Mouse (Mus musculus): ENCODE results near the gene Tfb1m. TPM values are rescaled to one million over a fixed set of nuclear protein-coding genes. Genes with fewer than 3 reads are reported as not detected.

The Tfb1m gene
- total RNA-seq, 2 experiments from 2014 or later = 7.3 to 8.3 TPM

- intact Hi-C loops (cut with DNase I) = no loop called here
- no peak for DNase-seq
These were observed 41.2 kb downstream of the Tfb1m start for GRCm38 (mm10) chr17:3516406-3516805.

DNA sequence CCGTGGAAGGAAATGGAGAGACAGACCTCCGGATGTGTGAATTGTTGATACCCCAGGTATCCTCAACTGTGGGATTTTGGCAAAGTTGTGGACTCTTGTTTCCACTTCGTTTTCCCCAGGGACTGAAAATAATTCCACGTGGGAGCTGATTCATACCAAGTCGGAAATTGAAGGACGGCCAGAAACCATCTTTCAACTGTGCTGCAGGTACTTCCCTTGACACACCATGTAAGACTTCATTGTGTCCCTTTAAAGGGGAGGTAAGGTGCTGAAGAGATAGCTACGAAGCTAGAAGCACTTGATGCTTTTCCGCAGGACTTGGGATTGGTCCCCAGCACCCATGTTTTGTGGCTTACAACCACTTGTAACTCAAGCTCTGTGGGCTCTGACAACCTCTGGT lies 41.7 kb downstream of the Tfb1m start:
- DNase-seq = no peak
- intact Hi-C loops (cut with DNase I) = no loop called here

DNA sequence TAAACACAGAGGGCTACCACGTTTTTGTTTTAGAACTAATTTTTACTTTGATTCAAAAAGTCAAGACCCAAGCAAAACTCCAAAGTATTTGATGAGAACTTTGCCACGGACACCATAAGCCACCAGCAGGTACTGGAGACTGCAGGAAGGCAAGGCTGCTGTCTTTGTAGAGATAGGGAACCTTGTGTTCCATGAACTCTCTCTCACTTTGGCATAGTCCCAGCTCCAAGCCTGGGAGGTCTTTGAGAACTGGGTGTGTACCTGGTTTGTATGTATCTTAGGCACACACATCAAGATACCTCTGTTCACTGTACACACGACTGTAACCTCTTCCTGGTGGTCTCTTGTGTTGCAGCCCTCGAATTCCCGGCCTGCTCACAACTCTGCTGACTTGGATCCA lies 43.3 kb downstream of the Tfb1m start:
- intact Hi-C loops (cut with DNase I) = loop anchor here (5.0 kb wide), 1 partner anchor 282 kb away; no protein-coding TSS in a partner anchor
- no peak for DNase-seq

GRCm38 (mm10) chr17:3509841-3510240 lies 47.7 kb downstream of the Tfb1m start:
- intact Hi-C loops (cut with DNase I) = loop anchor here (1.0 to 5.0 kb wide), 4 partner anchors 59 to 278 kb away; no protein-coding TSS in a partner anchor
- DNase-seq = peak; percentile 47 to 74

GRCm38 (mm10) chr17:3506508-3506907 lies 51.1 kb downstream of the Tfb1m start:
- intact Hi-C loops (cut with DNase I) = loop anchor here (5.0 kb wide), 1 partner anchor 234 kb away; no protein-coding TSS in a partner anchor
- no peak for DNase-seq

DNA sequence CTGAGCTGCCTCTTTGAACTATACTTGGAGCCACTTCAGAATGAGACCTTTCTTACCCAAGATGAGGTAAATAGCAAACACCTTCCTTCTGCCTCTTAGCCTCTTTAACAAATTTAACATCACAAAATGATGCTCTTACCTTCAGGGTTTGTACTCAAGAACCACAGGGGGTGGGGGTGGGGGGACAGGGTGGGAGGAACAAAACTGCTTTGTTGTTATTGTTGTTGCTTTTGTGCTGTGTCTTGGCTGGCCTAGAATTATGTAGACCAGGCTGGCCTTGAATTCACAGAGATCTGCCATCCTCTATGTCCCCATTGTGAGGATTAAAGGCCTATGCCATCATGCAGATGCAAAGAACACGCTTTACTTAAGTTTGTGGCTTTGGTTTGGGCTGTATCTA lies 51.9 kb downstream of the Tfb1m start:
- intact Hi-C loops (cut with DNase I) = loop anchor here (5.0 kb wide), 1 partner anchor 233 kb away; no protein-coding TSS in a partner anchor
- no peak for DNase-seq

DNA sequence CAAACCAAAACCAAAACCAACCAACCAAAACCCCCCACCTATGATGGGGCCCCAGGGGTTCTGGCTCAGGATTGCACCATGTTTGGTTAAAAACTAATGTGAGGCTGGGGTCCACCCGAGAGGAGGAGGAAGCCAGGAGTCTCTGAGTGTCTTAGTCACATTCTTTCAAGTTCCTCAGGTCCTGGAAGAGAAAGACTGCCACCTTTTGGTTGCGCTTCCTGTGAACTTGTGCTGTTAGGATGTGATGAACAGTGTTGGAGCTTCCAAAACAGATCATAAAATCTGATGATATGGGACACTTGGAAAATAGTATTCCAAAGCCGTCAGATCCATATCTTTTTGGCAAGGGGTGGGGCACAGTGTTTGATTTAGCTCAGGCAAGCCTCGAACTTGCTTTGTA lies 56.6 kb downstream of the Tfb1m start:
- no peak for DNase-seq
- intact Hi-C loops (cut with DNase I) = no loop called here

DNA sequence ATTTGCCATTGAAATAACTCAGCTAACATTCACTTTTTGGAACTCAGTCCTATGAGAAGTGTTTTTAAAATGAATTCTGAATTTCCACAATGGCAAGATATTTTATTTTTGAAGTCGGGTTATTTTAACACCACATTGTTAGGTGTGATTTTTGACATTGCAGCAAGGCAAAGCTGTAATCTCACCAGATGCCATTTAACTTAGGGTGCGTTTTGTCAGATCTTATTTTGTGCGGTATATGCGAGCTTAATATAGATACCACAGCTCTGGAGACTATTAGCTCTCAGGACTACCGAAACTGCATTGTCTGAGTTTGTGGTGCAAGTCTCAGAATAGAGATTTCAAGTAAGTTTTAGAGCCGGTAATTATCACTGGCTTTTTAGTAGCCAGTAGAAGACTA lies 57.5 kb downstream of the Tfb1m start:
- intact Hi-C loops (cut with DNase I) = no loop called here
- DNase-seq = no peak

DNA sequence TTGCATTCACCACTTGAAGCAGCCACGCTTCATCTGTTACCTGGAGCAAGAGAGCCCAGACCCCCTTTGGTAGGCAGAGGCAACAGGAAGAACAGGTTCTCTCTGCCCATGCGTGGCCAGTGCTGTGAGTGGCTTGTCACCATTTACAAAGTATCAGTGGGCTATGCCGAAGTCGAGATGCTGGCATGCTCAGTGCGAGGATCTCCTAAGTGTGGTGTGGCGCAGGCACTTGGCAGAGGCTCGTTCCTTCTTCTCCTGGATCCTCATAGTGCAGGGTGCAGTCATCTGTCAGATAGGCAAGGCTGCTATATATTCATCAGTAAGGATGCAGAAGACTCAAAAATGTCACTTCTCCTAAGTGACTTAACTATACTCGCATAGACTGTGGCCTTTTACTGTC lies 58.1 kb downstream of the Tfb1m start:
- no peak for DNase-seq
- intact Hi-C loops (cut with DNase I) = no loop called here

GRCm38 (mm10) chr17:3498580-3498979 lies 59.0 kb downstream of the Tfb1m start:
- no peak for DNase-seq
- intact Hi-C loops (cut with DNase I) = no loop called here

- intact Hi-C loops (cut with DNase I) = no loop called here
- DNase-seq = peak; percentile 7 to 37
These were observed 59.5 kb downstream of the Tfb1m start for GRCm38 (mm10) chr17:3498086-3498485.

DNA sequence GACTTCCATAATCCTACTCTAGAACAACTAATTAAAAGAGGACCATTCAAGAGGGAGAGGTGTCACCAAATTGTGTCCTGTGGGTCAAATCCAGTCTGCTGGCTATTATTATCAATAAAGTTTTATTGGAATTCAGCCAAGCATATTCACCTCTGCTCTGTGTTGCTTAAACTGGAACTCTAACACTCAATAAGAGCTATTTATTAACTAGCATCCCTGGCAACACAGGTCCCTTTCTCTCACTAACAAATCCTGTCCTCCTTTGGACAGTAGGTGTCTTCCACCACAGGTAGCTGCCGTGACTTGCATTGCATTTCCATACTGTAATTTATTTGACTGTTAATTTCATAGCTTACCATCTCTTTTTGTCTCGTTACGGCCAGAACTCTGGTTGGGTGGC lies 61.5 kb downstream of the Tfb1m start:
- no peak for DNase-seq
- intact Hi-C loops (cut with DNase I) = no loop called here

GRCm38 (mm10) chr17:3495576-3495975 lies 62.0 kb downstream of the Tfb1m start:
- intact Hi-C loops (cut with DNase I) = no loop called here
- no peak for DNase-seq

DNA sequence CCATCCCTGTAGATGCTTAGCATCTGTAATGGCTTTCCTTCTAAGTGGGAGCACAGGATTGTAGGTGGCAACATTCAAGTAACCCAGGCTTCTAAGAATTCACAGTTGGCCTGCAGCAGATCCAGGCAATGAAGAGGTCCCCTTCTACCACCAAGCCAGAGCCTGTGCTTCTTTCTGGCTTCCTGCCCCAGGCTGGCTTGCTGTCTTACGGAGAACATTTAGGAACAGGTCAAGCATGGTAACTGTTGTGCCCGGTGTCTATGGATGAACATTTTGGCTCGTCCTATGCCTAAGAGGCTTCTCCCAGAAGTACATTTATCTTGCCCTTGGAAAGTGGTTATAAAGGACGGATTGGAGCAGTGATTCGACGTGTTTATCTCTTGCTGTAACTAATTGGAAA lies 65.9 kb downstream of the Tfb1m start:
- intact Hi-C loops (cut with DNase I) = no loop called here
- no peak for DNase-seq

DNA sequence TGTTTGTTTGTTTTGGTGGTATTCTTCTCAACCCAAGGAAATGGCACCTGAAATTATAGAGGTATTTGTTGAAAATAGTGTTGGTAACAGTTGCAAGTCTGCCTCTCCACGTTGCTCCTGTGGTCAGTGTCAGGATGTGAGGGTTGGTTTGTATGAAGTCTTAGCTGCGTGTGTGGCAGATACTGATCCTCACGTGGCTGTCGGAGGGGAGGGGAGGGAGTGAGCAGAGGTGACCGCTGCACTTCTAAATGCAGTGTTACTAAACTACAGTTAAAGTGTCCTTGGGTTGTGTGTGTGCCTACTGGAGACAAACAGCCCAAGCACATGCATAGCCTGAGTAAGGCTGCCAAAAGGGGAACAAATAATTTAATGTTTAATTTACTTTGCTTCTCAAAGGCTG lies 66.5 kb downstream of the Tfb1m start:
- no peak for DNase-seq
- intact Hi-C loops (cut with DNase I) = no loop called here

DNA sequence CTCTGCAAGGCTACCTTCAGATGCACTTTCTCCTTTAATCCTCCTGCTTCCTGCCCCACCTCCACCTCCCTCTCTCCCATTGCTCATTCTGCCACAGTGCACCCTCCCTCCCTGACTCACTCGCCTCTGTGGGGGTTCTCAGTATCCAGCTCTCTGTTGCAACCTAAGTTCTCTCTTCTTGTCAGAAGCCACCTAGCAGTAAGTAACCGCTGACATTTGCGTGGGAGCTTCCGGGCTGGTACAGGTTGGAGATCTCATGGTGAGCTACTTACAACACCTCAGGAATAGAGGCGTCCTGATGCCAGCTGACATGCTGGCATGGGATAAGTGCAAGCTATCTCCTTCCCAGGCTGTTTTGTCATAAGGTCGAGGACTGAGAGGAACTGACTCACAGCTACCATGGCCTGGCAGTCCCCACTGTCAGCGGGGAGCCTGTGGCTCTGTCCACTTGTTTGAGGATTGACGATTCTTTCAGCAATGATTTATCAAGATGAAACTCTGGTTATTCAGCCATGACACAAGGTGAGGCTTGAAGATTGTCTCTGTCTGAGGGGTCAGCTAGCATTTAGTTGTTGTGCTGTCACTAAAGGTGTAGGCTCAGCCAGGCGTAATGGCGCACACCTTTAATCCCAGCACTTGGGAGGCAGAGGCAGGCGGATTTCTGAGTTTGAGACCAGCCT lies 67.2 kb downstream of the Tfb1m start:
- no peak for DNase-seq
- intact Hi-C loops (cut with DNase I) = no loop called here

GRCm38 (mm10) chr17:3487721-3488601 lies 69.6 kb downstream of the Tfb1m start:
- DNase-seq = no peak
- intact Hi-C loops (cut with DNase I) = no loop called here

DNA sequence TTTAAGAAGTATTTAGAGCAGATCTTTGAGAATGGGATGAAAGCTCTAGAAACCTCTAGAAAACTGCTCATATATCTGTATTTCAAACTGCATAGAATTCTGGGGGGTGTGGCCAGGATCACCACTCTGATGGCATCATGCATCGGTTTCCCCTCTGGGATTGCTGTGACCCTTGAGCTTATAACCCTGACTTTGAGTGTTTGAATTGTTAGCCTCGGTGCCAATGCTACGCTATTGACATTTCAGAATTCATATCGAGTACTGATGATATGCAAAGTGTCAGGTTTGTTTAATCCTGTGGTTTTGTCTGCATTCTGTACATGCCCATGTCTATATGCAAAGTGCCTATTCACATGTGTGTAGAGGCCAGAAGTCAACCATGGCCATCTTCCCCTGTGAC lies 70.4 kb downstream of the Tfb1m start:
- no peak for DNase-seq
- intact Hi-C loops (cut with DNase I) = no loop called here

DNA sequence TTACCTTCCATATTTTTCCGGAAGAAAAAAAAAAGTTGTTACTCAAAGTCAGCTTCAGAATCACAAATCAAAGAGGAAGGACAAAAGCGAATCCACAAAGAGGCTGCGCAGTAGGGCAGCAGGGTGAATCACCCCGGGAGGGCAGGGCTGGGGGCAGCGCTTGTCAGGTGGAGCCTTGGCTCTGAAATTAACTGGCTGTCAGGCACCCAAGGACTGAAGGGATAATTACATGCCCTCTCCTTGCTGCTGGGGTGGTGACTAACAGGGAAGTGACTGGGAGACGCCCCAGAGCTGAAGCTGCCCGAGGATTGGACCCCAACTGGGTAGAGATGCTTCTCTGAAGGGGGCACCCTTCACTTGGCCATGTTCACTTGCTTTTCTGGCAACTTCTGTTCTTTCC lies 71.7 kb downstream of the Tfb1m start:
- no peak for DNase-seq
- intact Hi-C loops (cut with DNase I) = no loop called here

DNA sequence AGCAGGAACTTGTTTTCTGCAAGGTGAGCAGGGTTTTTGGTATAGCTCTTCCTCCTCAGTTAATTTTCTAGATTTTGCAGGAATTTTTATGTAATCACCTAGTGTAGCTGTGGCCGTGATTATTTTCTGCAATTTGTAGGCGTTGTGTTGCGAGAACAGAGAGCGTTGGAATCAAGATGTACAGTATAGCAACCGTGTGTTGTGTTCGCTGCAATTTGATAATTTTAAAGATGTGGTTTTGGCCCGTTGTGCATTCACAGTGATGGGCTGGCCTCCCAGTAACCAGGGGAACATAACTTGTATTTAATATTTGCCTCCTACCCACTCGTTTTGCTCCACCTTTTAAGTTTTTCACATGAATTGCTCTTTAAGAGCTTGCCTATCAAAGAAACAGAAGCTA lies 74.5 kb downstream of the Tfb1m start:
- intact Hi-C loops (cut with DNase I) = no loop called here
- no peak for DNase-seq

Data from heart, postnatal 14 days (tissue).